Mouse (Mus musculus) CH12.LX (cell line): Measurements from ENCODE around the gene Lgals4. TPM values are rescaled to one million over a fixed set of nuclear protein-coding genes. Genes with fewer than 3 reads are reported as not detected.

Source experiments
- DNase-seq: peaks from one replicate; pipeline ENCODE4 v3.0.0-alpha.2; 2013; ENCODE audit errors: extremely low read depth
- H3K27ac ChIP-seq: 2 replicates; pipeline ENCODE4 v1.5.1; 2012; ENCODE audit warnings: low read depth, mild to moderate bottlenecking, control low read depth, moderate library complexity; ENCODE audit not compliant: insufficient read depth
- H3K27me3 ChIP-seq: replicated peaks from 2 replicates; pipeline ENCODE3; 2012; ENCODE audit warnings: inconsistent platforms
- H3K36me3 ChIP-seq, 2 experiments: replicated peaks in 1 of 2; 2 replicates each; pipeline versions ENCODE3 to v1.6.1; 2012; ENCODE audit warnings: inconsistent platforms in 1 of 2, low read length in 1 of 2, mild to moderate bottlenecking in 1 of 2, mixed read lengths in 1 of 2, moderate library complexity in 1 of 2; ENCODE audit not compliant: control insufficient read depth in 1 of 2, insufficient read depth in 1 of 2
- H3K4me1 ChIP-seq, 2 experiments: 2 replicates each; pipeline ENCODE4 v1.6.1; 2012; ENCODE audit warnings: inconsistent platforms in 1 of 2, moderate library complexity in 1 of 2; ENCODE audit not compliant: insufficient read depth in 2 of 2, control insufficient read depth in 1 of 2
- H3K4me2 ChIP-seq: 2 replicates; pipeline ENCODE4 v1.6.1; 2012; ENCODE audit warnings: low read depth, mild to moderate bottlenecking, control low read depth; ENCODE audit not compliant: poor library complexity, insufficient read depth, severe bottlenecking
- H3K4me3 ChIP-seq, 3 experiments: fragments of 150-350 bp in 1 of 3; sonication (generic) in 1 of 3; replicated peaks in 1 of 3; 2 replicates each; pipeline versions ENCODE3 to v1.5.1; 2011 to 2012; ENCODE audit warnings: low read depth in 2 of 3, low read length in 2 of 3, mild to moderate bottlenecking in 2 of 3, moderate library complexity in 2 of 3, control low read depth in 1 of 3, improper control_type of control experiment in 1 of 3, inconsistent platforms in 1 of 3, mixed read lengths in 1 of 3; ENCODE audit not compliant: poor library complexity in 1 of 3
- H3K79me2 ChIP-seq: replicated peaks from 2 replicates; pipeline ENCODE4 v1.6.1; 2012; ENCODE audit warnings: mild to moderate bottlenecking, moderate library complexity; ENCODE audit not compliant: control insufficient read depth, poor library complexity, insufficient read depth, severe bottlenecking; ENCODE audit errors: extremely low read depth
- H3K9ac ChIP-seq: 2 replicates; pipeline ENCODE4 v1.6.1; 2012; ENCODE audit warnings: low read depth, mild to moderate bottlenecking, control low read depth, moderate library complexity; ENCODE audit not compliant: insufficient read depth
- H3K9me3 ChIP-seq: replicated peaks from 2 replicates; pipeline ENCODE3; 2012; ENCODE audit warnings: low read length, inconsistent platforms, mixed read lengths
- BHLHE40 ChIP-seq: IDR thresholded peaks from 2 replicates; pipeline ENCODE4 v1.6.1; 2011; ENCODE audit warnings: mild to moderate bottlenecking, low read depth, low read length, improper control_type of control experiment
- CHD1 ChIP-seq: IDR thresholded peaks from 2 replicates; pipeline ENCODE4 v1.6.1; 2012; ENCODE audit warnings: low read depth, low read length, improper control_type of control experiment, inconsistent platforms
- CHD2 ChIP-seq: IDR thresholded peaks from 2 replicates; pipeline ENCODE4 v1.6.1; 2011; ENCODE audit warnings: low read length, improper control_type of control experiment
- E2F4 ChIP-seq: IDR thresholded peaks from 2 replicates; pipeline ENCODE4 v1.6.1; 2011; ENCODE audit warnings: low read depth, low read length, improper control_type of control experiment; ENCODE audit not compliant: insufficient replicate concordance
- ELF1 ChIP-seq: IDR thresholded peaks from 2 replicates; pipeline ENCODE4 v1.6.1; 2014; ENCODE audit warnings: low read depth, mild to moderate bottlenecking, inconsistent platforms, low read length, improper control_type of control experiment
- EP300 ChIP-seq: IDR thresholded peaks from 2 replicates; pipeline ENCODE4 v1.6.1; 2011; ENCODE audit warnings: low read length, improper control_type of control experiment
- ETS1 ChIP-seq: conservative IDR thresholded peaks from 2 replicates; pipeline ENCODE4 v1.6.1; 2012; ENCODE audit warnings: low read depth, mild to moderate bottlenecking, inconsistent platforms, low read length, improper control_type of control experiment, moderate library complexity
- HCFC1 ChIP-seq: IDR thresholded peaks from 2 replicates; pipeline ENCODE4 v1.6.1; 2012; ENCODE audit warnings: low read depth, mild to moderate bottlenecking, inconsistent platforms, low read length, improper control_type of control experiment
- IRF4 ChIP-seq: IDR thresholded peaks from 2 replicates; pipeline ENCODE4 v1.6.1; 2014; ENCODE audit warnings: low read depth, mild to moderate bottlenecking, inconsistent platforms, low read length, improper control_type of control experiment
- KAT2A ChIP-seq: IDR thresholded peaks from 2 replicates; pipeline ENCODE4 v1.6.1; 2012; ENCODE audit warnings: low read length, improper control_type of control experiment, inconsistent platforms; ENCODE audit not compliant: insufficient replicate concordance
- MAFK ChIP-seq: IDR thresholded peaks from 2 replicates; pipeline ENCODE4 v1.6.1; 2011; ENCODE audit warnings: low read length, improper control_type of control experiment; ENCODE audit not compliant: insufficient replicate concordance
- MAX ChIP-seq: IDR thresholded peaks from 2 replicates; pipeline ENCODE4 v1.6.1; 2011; ENCODE audit warnings: low read length, improper control_type of control experiment
- MAZ ChIP-seq: IDR thresholded peaks from 2 replicates; pipeline ENCODE4 v1.6.1; 2012; ENCODE audit warnings: low read depth, mild to moderate bottlenecking, inconsistent platforms, low read length, improper control_type of control experiment, moderate library complexity
- MXI1 ChIP-seq: IDR thresholded peaks from 2 replicates; pipeline ENCODE4 v1.6.1; 2011; ENCODE audit warnings: mild to moderate bottlenecking, low read depth, low read length, improper control_type of control experiment
- NELFE ChIP-seq: IDR thresholded peaks from 2 replicates; pipeline ENCODE4 v1.6.1; 2011; ENCODE audit warnings: low read depth, low read length, improper control_type of control experiment
- NRF1 ChIP-seq: IDR thresholded peaks from 2 replicates; pipeline ENCODE4 v1.6.1; 2014; ENCODE audit warnings: low read depth, mild to moderate bottlenecking, inconsistent platforms, low read length, improper control_type of control experiment, moderate library complexity
- PAX5 ChIP-seq: IDR thresholded peaks from 2 replicates; pipeline ENCODE4 v1.6.1; 2012; ENCODE audit warnings: low read length, inconsistent platforms, mixed read lengths
- POLR2A ChIP-seq: IDR thresholded peaks from 2 replicates; pipeline ENCODE4 v1.6.1; 2011; ENCODE audit warnings: low read depth, mild to moderate bottlenecking, improper control_type of control experiment, low read length
- POLR2AphosphoS2 ChIP-seq: IDR thresholded peaks from 2 replicates; pipeline ENCODE4 v1.6.1; 2011; ENCODE audit warnings: low read depth, low read length, improper control_type of control experiment
- RAD21 ChIP-seq: IDR thresholded peaks from 2 replicates; pipeline ENCODE4 v1.6.1; 2011; ENCODE audit warnings: low read depth, mild to moderate bottlenecking, low read length, improper control_type of control experiment, moderate library complexity
- RCOR1 ChIP-seq: conservative IDR thresholded peaks from 2 replicates; pipeline ENCODE4 v1.6.1; 2012; ENCODE audit warnings: low read depth, mild to moderate bottlenecking, inconsistent platforms, low read length, improper control_type of control experiment
- SIN3A ChIP-seq: IDR thresholded peaks from 2 replicates; pipeline ENCODE4 v1.6.1; 2012; ENCODE audit warnings: low read length, improper control_type of control experiment, inconsistent platforms
- SMC3 ChIP-seq: IDR thresholded peaks from 2 replicates; pipeline ENCODE4 v1.6.1; 2011; ENCODE audit warnings: low read depth, low read length, improper control_type of control experiment
- TBP ChIP-seq: conservative IDR thresholded peaks from 2 replicates; pipeline ENCODE4 v1.6.1; 2011; ENCODE audit warnings: low read depth, low read length, improper control_type of control experiment
- TCF12 ChIP-seq: IDR thresholded peaks from 2 replicates; pipeline ENCODE4 v1.6.1; 2014; ENCODE audit warnings: low read depth, mild to moderate bottlenecking, inconsistent platforms, low read length, improper control_type of control experiment
- UBTF ChIP-seq: IDR thresholded peaks from 2 replicates; pipeline ENCODE4 v1.6.1; 2012; ENCODE audit warnings: low read depth, mild to moderate bottlenecking, inconsistent platforms, low read length, improper control_type of control experiment, moderate library complexity
- USF1 ChIP-seq: IDR thresholded peaks from 2 replicates; pipeline ENCODE4 v1.6.1; 2014; ENCODE audit warnings: low read depth, mild to moderate bottlenecking, inconsistent platforms, low read length, improper control_type of control experiment
- ZC3H11A ChIP-seq: IDR thresholded peaks from 2 replicates; pipeline ENCODE4 v1.6.1; 2012; ENCODE audit warnings: low read depth, mild to moderate bottlenecking, inconsistent platforms, low read length, improper control_type of control experiment
- ZKSCAN1 ChIP-seq: IDR thresholded peaks from 2 replicates; pipeline ENCODE4 v1.6.1; 2012; ENCODE audit warnings: low read depth, inconsistent platforms, low read length, improper control_type of control experiment, borderline replicate concordance
- ZNF384 ChIP-seq: IDR thresholded peaks from 2 replicates; pipeline ENCODE4 v1.6.1; 2012; ENCODE audit warnings: low read depth, low read length, improper control_type of control experiment, inconsistent platforms
- dilution Hi-C: fragments of 300-500 bp; cut with MboI; formaldehyde crosslinking; loops from 2 replicates; pipeline ENCODE4 v1.14.3; 2020; ENCODE audit warnings: low sequenced_read_pairs; ENCODE audit not compliant: extremely low pct_unique_long_range_greater_than_20kb, extremely low pct_ligation_motif_present
- in situ Hi-C: fragments of 300-500 bp; cut with MboI; formaldehyde crosslinking; loops from 3 replicates; pipeline ENCODE4 v1.14.3; 2019; ENCODE audit warnings: low sequenced_read_pairs, low pct_ligation_motif_present, low pct_unique_long_range_greater_than_20kb, mixed read lengths
- polyA plus RNA-seq: library from polyadenylated mRNA; unstranded; fragments of >175 nt; gene quantifications from 2 replicates; pipeline ENCODE4 v1.2.1, GENCODE M21; 2012; ENCODE audit warnings: low read depth; ENCODE audit not compliant: insufficient read length
- total RNA-seq, 2 experiments: library from RNA; depleted of rRNA; stranded (reverse); fragments of 300-350 nt in 1 of 2; fragments of >200 nt in 1 of 2; gene quantifications; 2 replicates each; pipeline ENCODE4 v1.2.3; 2012 to 2014

The Lgals4 gene
- total and polyA plus RNA-seq, 3 experiments = 2.6 to 7.0 (median 6.5) TPM

GRCm38 (mm10) chr7:28823932-28824331, 9.7 kb upstream of the Lgals4 start:
- no peaks in the 10 kb centered on the region for H3K27me3 ChIP-seq
- DNase-seq = no peak
- no peak overlapping the region for H3K4me2 ChIP-seq
- H3K27ac ChIP-seq = no peak overlapping the region; the same call in 1 of the 2 replicates
- 0 out of 2 replicates have a peak, but pooled peaks cover 8% of the 10 kb centered on the region for H3K79me2 ChIP-seq
- dilution Hi-C loops (no loop called here), in situ Hi-C loops (no loop called here)
- no peaks in the 10 kb centered on the region for H3K9me3 ChIP-seq
- H3K4me3 ChIP-seq = no peak overlapping the region
- peaks cover 27 to 67% of the 10 kb centered on the region in 2 experiments for H3K4me1 ChIP-seq
- TF ChIP-seq ZNF384 (peak; percentile 87), E2F4 (no peak)
- H3K9ac ChIP-seq = no peak overlapping the region
- peaks cover 36 to 46% of the 10 kb centered on the region in 2 experiments for H3K36me3 ChIP-seq

- Histone ChIP-seq H3K4me3 (peak within 1 kb of the TSS; percentile 56 to 58 (median 57)), H3K9me3 (peaks cover 5% of the 10 kb centered on the region), H3K4me1 (peaks cover 23 to 57% of the 10 kb centered on the region in 2 experiments), H3K27ac (peak within 1 kb of the TSS; percentile 26), H3K27me3 (no peaks in the 10 kb centered on the region), H3K4me2 (peak within 1 kb of the TSS; percentile 58), H3K9ac (peak within 1 kb of the TSS; percentile 78), H3K79me2 (0 out of 2 replicates have a peak, but pooled peaks cover 2% of the 10 kb centered on the region), H3K36me3 (peaks cover 33 to 45% of the 10 kb centered on the region in 2 experiments)
- dilution Hi-C loops = no loop called here
- in situ Hi-C loops = loop anchor here (5.0 kb wide), 1 partner anchor 42 kb away; no protein-coding TSS in a partner anchor
- DNase-seq = peak; percentile 93
- TF ChIP-seq TCF12 = peak; percentile 82
- TF ChIP-seq E2F4 = no peak; the same call in 1 of the 2 replicates
- peak; percentile 99 for TF ChIP-seq RCOR1
- no peak for TF ChIP-seq BHLHE40
- TF ChIP-seq POLR2A = peak; percentile 75
- peak; percentile 42; the same call in 1 of the 2 replicates for TF ChIP-seq CHD2
- no peak for TF ChIP-seq MAFK
- peak; percentile 72; the same call in 1 of the 2 replicates for TF ChIP-seq MAX
- no peak for TF ChIP-seq USF1
- no peak; the same call in 1 of the 2 replicates for TF ChIP-seq UBTF
- TF ChIP-seq TBP = no peak; the same call in 1 of the 2 replicates
- no peak for TF ChIP-seq ZC3H11A
- no peak for TF ChIP-seq POLR2AphosphoS2
- no peak; the same call in 1 of the 2 replicates for TF ChIP-seq ETS1
- peak; percentile 100 for TF ChIP-seq ZNF384
- no peak for TF ChIP-seq PAX5
- TF ChIP-seq HCFC1 = peak; percentile 94
- peak; percentile 61 for TF ChIP-seq IRF4
- TF ChIP-seq NELFE = no peak; the same call in none of the 2 replicates
- no peak; the same call in 1 of the 2 replicates for TF ChIP-seq ZKSCAN1
- peak; percentile 79; the same call in 1 of the 2 replicates for TF ChIP-seq CHD1
- peak; percentile 36 for TF ChIP-seq ELF1
- TF ChIP-seq MAZ = 0 out of 2 replicates have a peak, but pooled peaks have one; percentile 54
- peak; percentile 78 for TF ChIP-seq SIN3A
- no peak for TF ChIP-seq SMC3
- TF ChIP-seq MXI1 = peak; percentile 77
- peak; percentile 85; the same call in 1 of the 2 replicates for TF ChIP-seq KAT2A
- TF ChIP-seq RAD21 = no peak
- no peak for TF ChIP-seq EP300
- peak; percentile 88 for TF ChIP-seq NRF1
Measured at GRCm38 (mm10) chr7:28824941-28825685, 8.5 kb upstream of the Lgals4 start, which contains the start of gene Ech1. TSS of gene Ech1 (plus strand) at chr7:28825217.
